Mouse (Mus musculus) heart, embryonic 11.5 days (tissue): ENCODE results near the gene Esrra. TPM values are rescaled to one million over a fixed set of nuclear protein-coding genes. Genes with fewer than 3 reads are reported as not detected.
A peak's percentile ranks its signal among the peaks of the same experiment; 100 is the strongest.

Experiments used
- ATAC-seq: fragments of 200-750 bp; cut with Nextera tagmentation; replicated peaks from 2 replicates; pipeline ENCODE4 v1.8.0; 2017; ENCODE audit warnings: moderate library complexity; ENCODE audit not compliant: insufficient number of reproducible peaks, low FRiP score, low TSS enrichment
- H3K27ac ChIP-seq: fragments of 300-500 bp; sonication (generic); 2 replicates; pipeline ENCODE4 v1.5.1; 2014; ENCODE audit warnings: mild to moderate bottlenecking, low read depth, low read length
- H3K27me3 ChIP-seq: fragments of 300-500 bp; sonication (generic); 2 replicates; pipeline ENCODE4 v1.6.1; 2014; ENCODE audit warnings: mild to moderate bottlenecking, low read length, mixed read lengths; ENCODE audit not compliant: control insufficient read depth, insufficient read depth
- H3K36me3 ChIP-seq: fragments of 300-500 bp; sonication (generic); 2 replicates; pipeline ENCODE4 v1.6.1; 2014; ENCODE audit warnings: mild to moderate bottlenecking, low read length, moderate library complexity, mixed read lengths; ENCODE audit not compliant: control insufficient read depth, insufficient read depth
- H3K4me1 ChIP-seq: fragments of 300-500 bp; sonication (generic); 2 replicates; pipeline ENCODE4 v1.6.1; 2014; ENCODE audit warnings: low read length; ENCODE audit not compliant: control insufficient read depth, insufficient read depth
- H3K4me2 ChIP-seq: fragments of 300-500 bp; sonication (generic); 2 replicates; pipeline ENCODE4 v1.6.1; 2014; ENCODE audit warnings: mild to moderate bottlenecking, moderate library complexity
- H3K4me3 ChIP-seq: fragments of 300-500 bp; sonication (generic); 2 replicates; pipeline ENCODE4 v1.5.1; 2014; ENCODE audit warnings: low read depth, low read length
- H3K9ac ChIP-seq: fragments of 300-500 bp; sonication (generic); 2 replicates; pipeline ENCODE4 v1.6.1; 2014; ENCODE audit warnings: mild to moderate bottlenecking, low read depth, low read length, moderate library complexity
- H3K9me3 ChIP-seq: fragments of 300-500 bp; sonication (generic); replicated peaks from 2 replicates; pipeline ENCODE4 v1.6.1; 2016; ENCODE audit warnings: low read length; ENCODE audit not compliant: control insufficient read depth
- WGBS: fragments of 180-500 bp; shearing (Covaris S2); extraction: QIAGEN DNeasy Blood & Tissue Kit; methylation state at CpG from one replicate; pipeline ENCODE4 v1.1.7; 2014; ENCODE audit not compliant: insufficient replicate concordance; 5-methylcytosine and 5-hydroxymethylcytosine counted together
- polyA plus RNA-seq: library from polyadenylated mRNA; unstranded; fragments of >200 nt; fragmentation: Nextera tagmentation; extraction: Ambion mirVana; gene quantifications from 2 replicates; pipeline ENCODE4 v1.2.1, GENCODE M21; 2014

Esrra gene
- polyA plus RNA-seq, 1 experiment from 2014 or later = 10.5 TPM

DNA sequence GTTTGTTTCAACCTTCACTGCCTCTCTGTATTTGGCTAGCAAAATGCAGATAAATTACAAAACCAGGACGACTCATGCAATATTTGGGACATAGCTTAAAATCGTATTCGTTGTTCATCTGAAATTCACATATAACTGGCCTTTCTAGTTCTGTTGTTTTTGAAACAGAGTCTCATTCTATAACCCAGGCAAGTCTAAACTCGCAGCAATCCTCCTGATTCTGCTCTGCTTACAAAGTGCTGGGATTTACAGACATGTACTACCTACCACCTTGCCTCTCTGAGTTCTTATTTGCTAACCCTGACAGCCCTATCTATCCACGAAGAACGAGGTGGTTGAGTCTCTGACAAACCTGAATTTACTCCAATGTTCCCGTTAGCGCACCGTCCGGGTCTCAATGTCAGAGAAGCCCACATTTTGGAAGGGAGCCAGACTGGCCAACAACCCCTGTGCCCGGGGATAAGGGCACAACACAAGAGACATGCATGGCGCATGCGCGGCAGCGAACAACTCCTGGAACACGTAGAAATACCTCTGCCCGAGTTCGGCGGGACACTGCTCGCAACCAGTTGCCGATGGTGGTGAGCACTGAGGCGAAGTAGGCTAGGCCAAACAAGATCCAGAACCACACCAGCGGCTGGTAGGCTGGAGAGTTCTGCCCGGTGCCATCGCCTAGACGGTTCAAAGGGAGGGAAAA lies 5.1 kb upstream of the Esrra start:
- H3K4me2 ChIP-seq = peak overlapping the region; percentile 55
- peaks cover 72% of the 10 kb centered on the region for H3K27me3 ChIP-seq
- H3K27ac ChIP-seq = no peak overlapping the region
- peaks cover 14% of the 10 kb centered on the region; the same call in 1 of the 2 replicates for H3K4me1 ChIP-seq
- H3K9ac ChIP-seq = no peak overlapping the region
- H3K4me3 ChIP-seq = peak overlapping the region; percentile 18; the same call in 1 of the 2 replicates
- H3K9me3 ChIP-seq = no peaks in the 10 kb centered on the region
- WGBS = 10% methylated on average over 26 of the region's 26 CpGs
- ATAC-seq = no peak
- H3K36me3 ChIP-seq = no peaks in the 10 kb centered on the region

- H3K9ac ChIP-seq = 0 out of 2 replicates have a peak overlapping the region, but pooled peaks have one; percentile 5
- H3K27ac ChIP-seq = no peak overlapping the region
- peaks cover 64% of the 10 kb centered on the region for H3K27me3 ChIP-seq
- H3K4me1 ChIP-seq = peaks cover 15% of the 10 kb centered on the region
- H3K4me2 ChIP-seq = peak overlapping the region; percentile 56
- no peaks in the 10 kb centered on the region for H3K36me3 ChIP-seq
- no peak for ATAC-seq
- WGBS = 9% methylated on average over 39 of the region's 40 CpGs
- H3K4me3 ChIP-seq = peak overlapping the region; percentile 25; the same call in 1 of the 2 replicates
- H3K9me3 ChIP-seq = no peaks in the 10 kb centered on the region
Observed at GRCm38 (mm10) chr19:6925611-6926329, 4.2 kb upstream of the Esrra start.

DNA sequence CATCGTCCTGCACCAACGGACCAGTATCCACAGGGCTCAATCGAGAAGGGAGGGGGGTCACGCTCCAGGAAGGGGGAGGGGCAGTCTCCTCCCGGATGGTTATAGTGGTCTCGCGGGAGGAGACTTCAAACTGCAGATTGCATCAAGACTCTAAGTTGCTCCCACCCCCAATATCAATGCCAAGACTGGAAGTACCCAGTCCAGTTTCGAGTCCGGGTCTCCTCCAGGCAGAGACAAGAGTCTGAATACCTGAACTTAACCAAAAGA lies 3.6 kb upstream of the Esrra start, which contains the start of gene Catsperz:
Gene Catsperz (minus strand): TSS at position 74 of the 267 bp plus-strand sequence.
- Histone ChIP-seq H3K27me3 (peaks cover 59% of the 10 kb centered on the region), H3K4me1 (peaks cover 21% of the 10 kb centered on the region), H3K9me3 (no peaks in the 10 kb centered on the region), H3K36me3 (no peaks in the 10 kb centered on the region), H3K27ac (no peak within 1 kb of the TSS), H3K9ac (0 out of 2 replicates have a peak within 1 kb of the TSS, but pooled peaks have one; percentile 16), H3K4me3 (peak within 1 kb of the TSS; percentile 25), H3K4me2 (peak within 1 kb of the TSS; percentile 56)
- no peak for ATAC-seq
- 2% methylated on average over 9 of the region's 9 CpGs for WGBS

- H3K4me2 ChIP-seq = peak overlapping the region; percentile 56
- no peaks in the 10 kb centered on the region for H3K36me3 ChIP-seq
- no peak for ATAC-seq
- H3K27me3 ChIP-seq = peaks cover 55% of the 10 kb centered on the region
- H3K9me3 ChIP-seq = no peaks in the 10 kb centered on the region
- peaks cover 26% of the 10 kb centered on the region for H3K4me1 ChIP-seq
- H3K9ac ChIP-seq = 0 out of 2 replicates have a peak overlapping the region, but pooled peaks have one; percentile 16
- H3K4me3 ChIP-seq = peak overlapping the region; percentile 25
- H3K27ac ChIP-seq = no peak overlapping the region
- WGBS = 4% methylated on average over 39 of the region's 39 CpGs
Observed at GRCm38 (mm10) chr19:6924461-6925306, 3.1 kb upstream of the Esrra start.

DNA sequence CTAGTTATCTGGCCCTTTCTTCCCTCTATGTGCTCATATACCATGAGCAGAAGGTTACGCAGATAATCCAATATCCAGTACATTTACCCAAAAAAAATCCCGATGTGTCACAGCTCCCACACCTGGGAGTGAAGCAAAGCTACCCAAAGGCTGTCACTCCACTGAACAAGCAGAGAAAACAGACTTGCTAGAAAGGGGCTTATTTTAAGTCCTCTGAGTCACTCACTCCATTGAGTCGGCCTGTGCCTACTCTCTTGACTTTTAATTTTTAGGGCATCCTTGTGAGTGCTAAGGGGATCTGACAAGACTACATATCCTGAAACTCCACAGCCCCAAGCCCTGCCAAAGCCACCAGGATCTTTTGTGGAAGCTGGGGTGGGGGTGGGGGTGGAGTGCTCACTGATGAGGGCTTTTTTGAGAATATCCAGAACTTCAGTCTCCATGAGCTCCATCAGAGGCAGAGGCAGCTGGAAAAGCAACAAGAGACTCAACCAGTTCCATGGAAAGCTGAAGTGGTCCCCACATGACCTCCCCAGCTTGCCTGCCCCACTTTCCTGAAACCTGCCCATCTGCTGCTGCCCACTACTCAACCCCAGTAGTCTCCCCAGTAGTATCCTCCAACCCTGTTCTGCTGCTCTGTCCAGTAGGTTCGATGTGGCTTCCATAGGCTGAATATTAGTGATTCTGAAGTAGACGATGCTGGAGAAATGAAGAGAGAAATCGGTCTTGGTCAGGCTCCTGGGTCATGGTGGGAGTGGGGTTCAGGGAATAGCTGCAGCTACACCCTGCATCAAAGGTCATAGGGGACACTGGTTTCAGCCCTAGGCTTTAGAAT lies 1.5 kb upstream of the Esrra start:
- H3K4me2 ChIP-seq = peak overlapping the region; percentile 95
- H3K9me3 ChIP-seq = no peaks in the 10 kb centered on the region
- ATAC-seq = no peak
- H3K27me3 ChIP-seq = peaks cover 47% of the 10 kb centered on the region
- peak overlapping the region; percentile 74; the same call in 1 of the 2 replicates for H3K27ac ChIP-seq
- no peaks in the 10 kb centered on the region for H3K36me3 ChIP-seq
- WGBS = 61% methylated on average over 6 of the region's 6 CpGs
- H3K4me1 ChIP-seq = peaks cover 26% of the 10 kb centered on the region
- peak overlapping the region; percentile 59 for H3K9ac ChIP-seq
- peak overlapping the region; percentile 69; the same call in 1 of the 2 replicates for H3K4me3 ChIP-seq

- peak overlapping the region; percentile 87 for H3K9ac ChIP-seq
- H3K4me3 ChIP-seq = peak overlapping the region; percentile 69
- H3K27me3 ChIP-seq = peaks cover 25% of the 10 kb centered on the region
- H3K9me3 ChIP-seq = no peaks in the 10 kb centered on the region
- no peaks in the 10 kb centered on the region for H3K36me3 ChIP-seq
- 1% methylated on average over 35 of the region's 48 CpGs for WGBS
- peak overlapping the region; percentile 88 for H3K27ac ChIP-seq
- ATAC-seq = no peak; the same call in none of the 2 replicates
- H3K4me1 ChIP-seq = peaks cover 31% of the 10 kb centered on the region
- H3K4me2 ChIP-seq = peak overlapping the region; percentile 95
Observed at GRCm38 (mm10) chr19:6920741-6921636, 624 bp downstream of the Esrra start.

GRCm38 (mm10) chr19:6919876-6920740 lies 1.5 kb downstream of the Esrra start:
- peak overlapping the region; percentile 87 for H3K9ac ChIP-seq
- peaks cover 33% of the 10 kb centered on the region for H3K4me1 ChIP-seq
- peak overlapping the region; percentile 95 for H3K4me2 ChIP-seq
- peaks cover 17% of the 10 kb centered on the region for H3K27me3 ChIP-seq
- H3K9me3 ChIP-seq = no peaks in the 10 kb centered on the region
- H3K36me3 ChIP-seq = no peaks in the 10 kb centered on the region
- ATAC-seq = no peak
- peak overlapping the region; percentile 69 for H3K4me3 ChIP-seq
- 51% methylated on average over 8 of the region's 8 CpGs for WGBS
- peak overlapping the region; percentile 88; the same call in 1 of the 2 replicates for H3K27ac ChIP-seq
